Mouse (Mus musculus) CH12.LX (cell line): ENCODE measurements around the gene Rrm2. TPM values are rescaled to one million over a fixed set of nuclear protein-coding genes. Genes with fewer than 3 reads are reported as not detected.

Source experiments
- DNase-seq: peaks from one replicate; pipeline ENCODE4 v3.0.0-alpha.2; 2013; ENCODE audit errors: extremely low read depth
- H3K27ac ChIP-seq: 2 replicates; pipeline ENCODE4 v1.5.1; 2012; ENCODE audit warnings: low read depth, mild to moderate bottlenecking, control low read depth, moderate library complexity; ENCODE audit not compliant: insufficient read depth
- H3K27me3 ChIP-seq: replicated peaks from 2 replicates; pipeline ENCODE3; 2012; ENCODE audit warnings: inconsistent platforms
- H3K36me3 ChIP-seq, 2 experiments: replicated peaks in 1 of 2; 2 replicates each; pipeline versions ENCODE3 to v1.6.1; 2012; ENCODE audit warnings: inconsistent platforms in 1 of 2, low read length in 1 of 2, mild to moderate bottlenecking in 1 of 2, mixed read lengths in 1 of 2, moderate library complexity in 1 of 2; ENCODE audit not compliant: control insufficient read depth in 1 of 2, insufficient read depth in 1 of 2
- H3K4me1 ChIP-seq, 2 experiments: 2 replicates each; pipeline ENCODE4 v1.6.1; 2012; ENCODE audit warnings: inconsistent platforms in 1 of 2, moderate library complexity in 1 of 2; ENCODE audit not compliant: insufficient read depth in 2 of 2, control insufficient read depth in 1 of 2
- H3K4me2 ChIP-seq: 2 replicates; pipeline ENCODE4 v1.6.1; 2012; ENCODE audit warnings: low read depth, mild to moderate bottlenecking, control low read depth; ENCODE audit not compliant: poor library complexity, insufficient read depth, severe bottlenecking
- H3K4me3 ChIP-seq, 3 experiments: fragments of 150-350 bp in 1 of 3; sonication (generic) in 1 of 3; replicated peaks in 1 of 3; 2 replicates each; pipeline versions ENCODE3 to v1.5.1; 2011 to 2012; ENCODE audit warnings: low read depth in 2 of 3, low read length in 2 of 3, mild to moderate bottlenecking in 2 of 3, moderate library complexity in 2 of 3, control low read depth in 1 of 3, improper control_type of control experiment in 1 of 3, inconsistent platforms in 1 of 3, mixed read lengths in 1 of 3; ENCODE audit not compliant: poor library complexity in 1 of 3
- H3K79me2 ChIP-seq: replicated peaks from 2 replicates; pipeline ENCODE4 v1.6.1; 2012; ENCODE audit warnings: mild to moderate bottlenecking, moderate library complexity; ENCODE audit not compliant: control insufficient read depth, poor library complexity, insufficient read depth, severe bottlenecking; ENCODE audit errors: extremely low read depth
- H3K9ac ChIP-seq: 2 replicates; pipeline ENCODE4 v1.6.1; 2012; ENCODE audit warnings: low read depth, mild to moderate bottlenecking, control low read depth, moderate library complexity; ENCODE audit not compliant: insufficient read depth
- H3K9me3 ChIP-seq: replicated peaks from 2 replicates; pipeline ENCODE3; 2012; ENCODE audit warnings: low read length, inconsistent platforms, mixed read lengths
- BHLHE40 ChIP-seq: IDR thresholded peaks from 2 replicates; pipeline ENCODE4 v1.6.1; 2011; ENCODE audit warnings: mild to moderate bottlenecking, low read depth, low read length, improper control_type of control experiment
- E2F4 ChIP-seq: IDR thresholded peaks from 2 replicates; pipeline ENCODE4 v1.6.1; 2011; ENCODE audit warnings: low read depth, low read length, improper control_type of control experiment; ENCODE audit not compliant: insufficient replicate concordance
- ELF1 ChIP-seq: IDR thresholded peaks from 2 replicates; pipeline ENCODE4 v1.6.1; 2014; ENCODE audit warnings: low read depth, mild to moderate bottlenecking, inconsistent platforms, low read length, improper control_type of control experiment
- EP300 ChIP-seq: IDR thresholded peaks from 2 replicates; pipeline ENCODE4 v1.6.1; 2011; ENCODE audit warnings: low read length, improper control_type of control experiment
- ETS1 ChIP-seq: conservative IDR thresholded peaks from 2 replicates; pipeline ENCODE4 v1.6.1; 2012; ENCODE audit warnings: low read depth, mild to moderate bottlenecking, inconsistent platforms, low read length, improper control_type of control experiment, moderate library complexity
- GABPA ChIP-seq: IDR thresholded peaks from 2 replicates; pipeline ENCODE4 v1.6.1; 2012; ENCODE audit warnings: low read depth, low read length, improper control_type of control experiment, inconsistent platforms; ENCODE audit not compliant: insufficient replicate concordance
- HCFC1 ChIP-seq: IDR thresholded peaks from 2 replicates; pipeline ENCODE4 v1.6.1; 2012; ENCODE audit warnings: low read depth, mild to moderate bottlenecking, inconsistent platforms, low read length, improper control_type of control experiment
- IRF4 ChIP-seq: IDR thresholded peaks from 2 replicates; pipeline ENCODE4 v1.6.1; 2014; ENCODE audit warnings: low read depth, mild to moderate bottlenecking, inconsistent platforms, low read length, improper control_type of control experiment
- JUN ChIP-seq: IDR thresholded peaks from 2 replicates; pipeline ENCODE4 v1.6.1; 2011; ENCODE audit warnings: low read depth, mild to moderate bottlenecking, low read length, improper control_type of control experiment, moderate library complexity; ENCODE audit not compliant: insufficient read depth
- JUND ChIP-seq: conservative IDR thresholded peaks from 2 replicates; pipeline ENCODE4 v1.6.1; 2011; ENCODE audit warnings: low read depth, low read length, improper control_type of control experiment
- KAT2A ChIP-seq: IDR thresholded peaks from 2 replicates; pipeline ENCODE4 v1.6.1; 2012; ENCODE audit warnings: low read length, improper control_type of control experiment, inconsistent platforms; ENCODE audit not compliant: insufficient replicate concordance
- MAFK ChIP-seq: IDR thresholded peaks from 2 replicates; pipeline ENCODE4 v1.6.1; 2011; ENCODE audit warnings: low read length, improper control_type of control experiment; ENCODE audit not compliant: insufficient replicate concordance
- MAX ChIP-seq: IDR thresholded peaks from 2 replicates; pipeline ENCODE4 v1.6.1; 2011; ENCODE audit warnings: low read length, improper control_type of control experiment
- MAZ ChIP-seq: IDR thresholded peaks from 2 replicates; pipeline ENCODE4 v1.6.1; 2012; ENCODE audit warnings: low read depth, mild to moderate bottlenecking, inconsistent platforms, low read length, improper control_type of control experiment, moderate library complexity
- MYC ChIP-seq: IDR thresholded peaks from 2 replicates; pipeline ENCODE4 v1.6.1; 2011; ENCODE audit warnings: low read depth, mild to moderate bottlenecking, improper control_type of control experiment, low read length
- NRF1 ChIP-seq: IDR thresholded peaks from 2 replicates; pipeline ENCODE4 v1.6.1; 2014; ENCODE audit warnings: low read depth, mild to moderate bottlenecking, inconsistent platforms, low read length, improper control_type of control experiment, moderate library complexity
- PAX5 ChIP-seq: IDR thresholded peaks from 2 replicates; pipeline ENCODE4 v1.6.1; 2012; ENCODE audit warnings: low read length, inconsistent platforms, mixed read lengths
- POLR2A ChIP-seq: IDR thresholded peaks from 2 replicates; pipeline ENCODE4 v1.6.1; 2011; ENCODE audit warnings: low read depth, mild to moderate bottlenecking, improper control_type of control experiment, low read length
- POLR2AphosphoS2 ChIP-seq: IDR thresholded peaks from 2 replicates; pipeline ENCODE4 v1.6.1; 2011; ENCODE audit warnings: low read depth, low read length, improper control_type of control experiment
- RAD21 ChIP-seq: IDR thresholded peaks from 2 replicates; pipeline ENCODE4 v1.6.1; 2011; ENCODE audit warnings: low read depth, mild to moderate bottlenecking, low read length, improper control_type of control experiment, moderate library complexity
- SIN3A ChIP-seq: IDR thresholded peaks from 2 replicates; pipeline ENCODE4 v1.6.1; 2012; ENCODE audit warnings: low read length, improper control_type of control experiment, inconsistent platforms
- TCF12 ChIP-seq: IDR thresholded peaks from 2 replicates; pipeline ENCODE4 v1.6.1; 2014; ENCODE audit warnings: low read depth, mild to moderate bottlenecking, inconsistent platforms, low read length, improper control_type of control experiment
- UBTF ChIP-seq: IDR thresholded peaks from 2 replicates; pipeline ENCODE4 v1.6.1; 2012; ENCODE audit warnings: low read depth, mild to moderate bottlenecking, inconsistent platforms, low read length, improper control_type of control experiment, moderate library complexity
- USF1 ChIP-seq: IDR thresholded peaks from 2 replicates; pipeline ENCODE4 v1.6.1; 2014; ENCODE audit warnings: low read depth, mild to moderate bottlenecking, inconsistent platforms, low read length, improper control_type of control experiment
- USF2 ChIP-seq: conservative IDR thresholded peaks from 2 replicates; pipeline ENCODE4 v1.6.1; 2011; ENCODE audit warnings: low read depth, low read length, improper control_type of control experiment
- ZC3H11A ChIP-seq: IDR thresholded peaks from 2 replicates; pipeline ENCODE4 v1.6.1; 2012; ENCODE audit warnings: low read depth, mild to moderate bottlenecking, inconsistent platforms, low read length, improper control_type of control experiment
- ZKSCAN1 ChIP-seq: IDR thresholded peaks from 2 replicates; pipeline ENCODE4 v1.6.1; 2012; ENCODE audit warnings: low read depth, inconsistent platforms, low read length, improper control_type of control experiment, borderline replicate concordance
- dilution Hi-C: fragments of 300-500 bp; cut with MboI; formaldehyde crosslinking; loops from 2 replicates; pipeline ENCODE4 v1.14.3; 2020; ENCODE audit warnings: low sequenced_read_pairs; ENCODE audit not compliant: extremely low pct_unique_long_range_greater_than_20kb, extremely low pct_ligation_motif_present
- in situ Hi-C: fragments of 300-500 bp; cut with MboI; formaldehyde crosslinking; loops from 3 replicates; pipeline ENCODE4 v1.14.3; 2019; ENCODE audit warnings: low sequenced_read_pairs, low pct_ligation_motif_present, low pct_unique_long_range_greater_than_20kb, mixed read lengths
- polyA plus RNA-seq: library from polyadenylated mRNA; unstranded; fragments of >175 nt; gene quantifications from 2 replicates; pipeline ENCODE4 v1.2.1, GENCODE M21; 2012; ENCODE audit warnings: low read depth; ENCODE audit not compliant: insufficient read length
- total RNA-seq, 2 experiments: library from RNA; depleted of rRNA; stranded (reverse); fragments of 300-350 nt in 1 of 2; fragments of >200 nt in 1 of 2; gene quantifications; 2 replicates each; pipeline ENCODE4 v1.2.3; 2012 to 2014

Gene Rrm2
- total and polyA plus RNA-seq, 3 experiments, result 89.0 to 214 (median 180) TPM

GRCm38 (mm10) chr12:24754693-24755092 lies 46.7 kb downstream of the Rrm2 start:
- Histone ChIP-seq H3K4me3 (no peak overlapping the region), H3K36me3 (no peaks in the 10 kb centered on the region), H3K9ac (no peak overlapping the region)
- dilution Hi-C loops, result no loop called here
- no peak for TF ChIP-seq UBTF
- TF ChIP-seq IRF4, result no peak
- no peak for TF ChIP-seq ELF1
- TF ChIP-seq USF2, result no peak
- no peak for TF ChIP-seq TCF12
- TF ChIP-seq PAX5, result no peak
- TF ChIP-seq BHLHE40, result no peak
- TF ChIP-seq KAT2A, result no peak
- no peak for TF ChIP-seq ZKSCAN1
- TF ChIP-seq SIN3A, result no peak
- TF ChIP-seq POLR2AphosphoS2, result no peak
- no peak for TF ChIP-seq JUND
- TF ChIP-seq MAX, result no peak
- TF ChIP-seq MYC, result no peak
- TF ChIP-seq, all 38 proteins: peak for 0
- Histone ChIP-seq H3K9me3 (no peaks in the 10 kb centered on the region), H3K79me2 (no peaks in the 10 kb centered on the region), H3K4me1 (no peaks in the 10 kb centered on the region), H3K27me3 (no peaks in the 10 kb centered on the region), H3K4me2 (no peak overlapping the region), H3K27ac (no peak overlapping the region)
- DNase-seq, result no peak
- in situ Hi-C loops, result no loop called here

GRCm38 (mm10) chr12:24755471-24755870 lies 47.4 kb downstream of the Rrm2 start:
- dilution Hi-C loops, result no loop called here
- no peaks in the 10 kb centered on the region for H3K79me2 ChIP-seq
- TF ChIP-seq MAZ (no peak), RAD21 (no peak), ETS1 (no peak), ZC3H11A (no peak), E2F4 (no peak), TCF12 (no peak), MAFK (no peak), POLR2A (no peak), USF1 (no peak), NRF1 (no peak), SIN3A (no peak), JUN (no peak), EP300 (no peak), MAX (no peak), UBTF (no peak), GABPA (no peak), KAT2A (no peak), USF2 (no peak), HCFC1 (no peak), POLR2AphosphoS2 (no peak)
- TF ChIP-seq, all 38 proteins: peak for 0

More at GRCm38 (mm10) chr12:24755471-24755870, 47.4 kb downstream of the Rrm2 start:
- in situ Hi-C loops, result no loop called here
- Histone ChIP-seq H3K4me2 (no peak overlapping the region), H3K36me3 (no peaks in the 10 kb centered on the region), H3K4me3 (no peak overlapping the region), H3K9me3 (no peaks in the 10 kb centered on the region), H3K4me1 (no peaks in the 10 kb centered on the region), H3K27ac (no peak overlapping the region), H3K27me3 (no peaks in the 10 kb centered on the region), H3K9ac (no peak overlapping the region)
- no peak for DNase-seq
